Mouse (Mus musculus) C2C12 (cell line): ENCODE data around the gene Armh2.

ENCODE experiments used
- CTCF ChIP-seq: IDR thresholded peaks from one replicate; pipeline ENCODE4 v1.5.1; 2011; ENCODE audit not compliant: control insufficient read depth, insufficient read depth, insufficient read length
- FOSL1 ChIP-seq: IDR thresholded peaks from one replicate; pipeline ENCODE4 v1.8.0; 2011; ENCODE audit warnings: mild to moderate bottlenecking, low read length; ENCODE audit not compliant: poor library complexity, insufficient read depth, severe bottlenecking
- MAX ChIP-seq: IDR thresholded peaks from one replicate; pipeline ENCODE4 v1.6.1; 2011; ENCODE audit warnings: mild to moderate bottlenecking, control low read depth
- MYOG ChIP-seq: IDR thresholded peaks from one replicate; pipeline ENCODE4 v1.6.1; 2011; ENCODE audit not compliant: control insufficient read depth, insufficient read length; ENCODE audit errors: extremely low read depth
- USF1 ChIP-seq: IDR thresholded peaks from one replicate; pipeline ENCODE4 v1.6.1; 2011; ENCODE audit warnings: low read depth, mild to moderate bottlenecking, control low read depth, moderate library complexity

DNA sequence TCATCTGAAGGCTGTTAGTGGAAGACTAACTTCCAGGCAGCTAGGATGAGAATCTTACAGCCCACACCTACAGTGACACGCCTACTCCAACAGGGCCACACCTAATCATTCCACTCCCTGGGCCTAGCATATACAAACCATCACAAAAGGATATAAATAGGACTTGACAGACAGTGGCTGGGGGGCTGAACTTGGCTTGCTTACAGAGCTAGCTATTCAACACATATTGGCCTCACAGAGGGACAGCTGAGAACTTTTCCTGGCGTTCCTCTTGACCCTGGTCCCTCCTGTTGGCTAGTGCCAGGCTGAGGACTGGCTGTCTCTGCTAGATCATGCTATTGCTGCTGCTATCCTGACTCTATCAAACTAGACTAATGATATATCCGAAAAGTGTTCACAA is 6.8 kb downstream of the Armh2 start:
- TF ChIP-seq USF1 (no peak), CTCF (no peak), FOSL1 (no peak), MAX (no peak), MYOG (no peak)
